ENCODE assay signal across 7 mouse cellular contexts in genomic region chr15:85687630-85688410, GRCm38 (mm10). TPM values are rescaled to one million over a fixed set of nuclear protein-coding genes. Genes with fewer than 3 reads are reported as not detected.
DNase-seq lines count a peak whose midpoint lies in the region; ATAC-seq and TF ChIP-seq lines count a peak whose summit lies in the region.

No protein-coding gene starts in this region.

- no peak overlapping the region for H3K4me3 ChIP-seq in heart, embryonic 13.5 days
- no peak overlapping the region for H3K4me3 ChIP-seq in embryonic facial prominence, embryonic 13.5 days
- H3K4me3 ChIP-seq in limb, embryonic 14.5 days (replicated peaks; ENCODE audit: low read length): no peak overlapping the region

- intact Hi-C loops in heart, postnatal 25 days (cut with DNase I): loop anchor here (2.0 kb wide), 1 partner anchor 15 kb away; no protein-coding TSS in a partner anchor

- no peak for TF ChIP-seq POLR2A in limb, embryonic 14.5 days (IDR thresholded peaks at IDR 0.05; ENCODE audit: borderline replicate concordance, extremely low read depth, insufficient read depth, insufficient read length)

- H3K27me3 ChIP-seq in heart, embryonic 13.5 days (replicated peaks): 0 out of 2 replicates have a peak, but pooled peaks cover 2% of the 10 kb centered on the region
- no peaks in the 10 kb centered on the region for H3K27me3 ChIP-seq in embryonic facial prominence, embryonic 13.5 days
- no peaks in the 10 kb centered on the region for H3K27me3 ChIP-seq in limb, embryonic 14.5 days (ENCODE audit: control insufficient read depth, insufficient read depth, low read length)

- peaks cover 28% of the 10 kb centered on the region for H3K4me1 ChIP-seq in heart, embryonic 13.5 days
- H3K4me1 ChIP-seq in embryonic facial prominence, embryonic 13.5 days: peaks cover 50% of the 10 kb centered on the region
- peaks cover 33% of the 10 kb centered on the region for H3K4me1 ChIP-seq in limb, embryonic 14.5 days (ENCODE audit: control insufficient read depth, insufficient read depth, low read length)

- no peak for ATAC-seq in heart, embryonic 13.5 days (ENCODE audit: extremely low read depth, insufficient number of reproducible peaks, low FRiP score, low TSS enrichment)
- ATAC-seq in embryonic facial prominence, embryonic 13.5 days (ENCODE audit: insufficient number of reproducible peaks, insufficient read depth, low FRiP score, low TSS enrichment, low read depth): no peak
- 0 out of 2 replicates have a peak, but pooled peaks have one; percentile 5 for ATAC-seq in limb, embryonic 14.5 days (ENCODE audit: low FRiP score, low read depth)

- 70% methylated on average over 15 of the region's 15 CpGs for WGBS in heart, embryonic 13.5 days
- 60% methylated on average over 15 of the region's 15 CpGs for WGBS in embryonic facial prominence, embryonic 13.5 days
- WGBS in limb, embryonic 14.5 days: 62% methylated on average over 15 of the region's 15 CpGs

- H3K27ac ChIP-seq in heart, embryonic 13.5 days (replicated peaks): peak overlapping the region; percentile 72
- peak overlapping the region; percentile 96 for H3K27ac ChIP-seq in embryonic facial prominence, embryonic 13.5 days
- peak overlapping the region; percentile 87 for H3K27ac ChIP-seq in limb, embryonic 14.5 days (replicated peaks; ENCODE audit: low read depth, low read length)

- peaks cover 53% of the 10 kb centered on the region for H3K36me3 ChIP-seq in heart, embryonic 13.5 days
- H3K36me3 ChIP-seq in embryonic facial prominence, embryonic 13.5 days: peaks cover 77% of the 10 kb centered on the region
- peaks cover 80% of the 10 kb centered on the region for H3K36me3 ChIP-seq in limb, embryonic 14.5 days (ENCODE audit: control insufficient read depth, insufficient read depth, low read length)

- H3K4me2 ChIP-seq in heart, embryonic 13.5 days: no peak overlapping the region
- peak overlapping the region; percentile 33 for H3K4me2 ChIP-seq in embryonic facial prominence, embryonic 13.5 days
- H3K4me2 ChIP-seq in limb, embryonic 14.5 days (replicated peaks; ENCODE audit: low read depth, low read length, severe bottlenecking): peak overlapping the region; percentile 29

- no peak for DNase-seq in heart, postnatal 25 days (ENCODE audit: low spot score)
- DNase-seq in Muller cell, postnatal 12 days (ENCODE audit: inconsistent ontology term): peak; percentile 67
- DNase-seq in limb, embryonic 14.5 days (ENCODE audit: low spot score): peak; percentile 38
- DNase-seq in natural killer cell, adult 2 months (ENCODE audit: low spot score in 2 of 2): no peak
- DNase-seq in ovary, postnatal 14 days (ENCODE audit: low spot score): no peak

- peak overlapping the region; percentile 11; the same call in 1 of the 2 replicates for H3K9ac ChIP-seq in heart, embryonic 13.5 days
- H3K9ac ChIP-seq in embryonic facial prominence, embryonic 13.5 days: peak overlapping the region; percentile 49
- H3K9ac ChIP-seq in limb, embryonic 14.5 days (ENCODE audit: low read depth, low read length, severe bottlenecking): no peak overlapping the region

- H3K9me3 ChIP-seq in heart, embryonic 13.5 days: no peaks in the 10 kb centered on the region
- no peaks in the 10 kb centered on the region for H3K9me3 ChIP-seq in embryonic facial prominence, embryonic 13.5 days
- no peaks in the 10 kb centered on the region for H3K9me3 ChIP-seq in limb, embryonic 14.5 days (ENCODE audit: control insufficient read depth, low read length)

RNA-seq across cellular contexts. Expression of gene Ppara, which starts 47.0 kb away (rescaled TPM):
- polyA plus RNA-seq in heart, embryonic 13.5 days (2015; fragmentation: Nextera tagmentation; extraction: Ambion mirVana): 5.9 and 6.6 TPM in 2 replicates
- 10 to 100 TPM; 44.7 to 58.8 TPM for total RNA-seq in heart, postnatal 25 days (2021)
- polyA plus RNA-seq in embryonic facial prominence, embryonic 13.5 days (2015; fragmentation: Nextera tagmentation; extraction: Ambion mirVana): 2.8 and 3.3 TPM in 2 replicates
- 0.36 and 0.84 TPM in 2 replicates for polyA plus RNA-seq in limb, embryonic 14.5 days (2012; rRNA removed)
- 2.2 and 2.8 TPM in 2 replicates for polyA plus RNA-seq in limb, embryonic 14.5 days (2014; fragmentation: Nextera tagmentation; extraction: Ambion mirVana)

Comparison
In these comparisons a context has a peak if more than half of its experiments do, and no peak if none do; other contexts are left out.
1. DNase-seq: peak in Muller cell, postnatal 12 days (single experiment) and limb, embryonic 14.5 days (single experiment); none in heart, postnatal 25 days (single experiment), natural killer cell, adult 2 months (0 of 2) and ovary, postnatal 14 days (single experiment).
2. Peak in every context shown above with its lines, with median percentiles within 50 percentile points of each other: H3K27ac ChIP-seq.